Mouse (Mus musculus) neural tube, embryonic 11.5 days (tissue): ENCODE results near the gene Klf16. TPM values are rescaled to one million over a fixed set of nuclear protein-coding genes. Genes with fewer than 3 reads are reported as not detected.

Experiments used
- ATAC-seq: fragments of 200-750 bp; cut with Nextera tagmentation; 2 replicates; pipeline ENCODE4 v1.8.0; 2017; ENCODE audit warnings: moderate number of reproducible peaks, mild to moderate bottlenecking, moderate TSS enrichment, moderate library complexity; ENCODE audit not compliant: insufficient read depth, low FRiP score, low TSS enrichment
- DNase-seq: peaks from one replicate; pipeline ENCODE4 v3.0.0-alpha.2; 2015; ENCODE audit warnings: low spot score
- H3K27ac ChIP-seq: fragments of 300-500 bp; sonication (generic); 2 replicates; pipeline ENCODE4 v1.5.1; 2014; ENCODE audit warnings: low read depth, mild to moderate bottlenecking, low read length
- H3K27me3 ChIP-seq: fragments of 300-500 bp; sonication (generic); 2 replicates; pipeline ENCODE4 v1.6.1; 2014; ENCODE audit warnings: mild to moderate bottlenecking, low read length, mixed read lengths; ENCODE audit not compliant: control insufficient read depth, insufficient read depth
- H3K36me3 ChIP-seq: fragments of 300-500 bp; sonication (generic); 2 replicates; pipeline ENCODE4 v1.6.1; 2014; ENCODE audit warnings: mild to moderate bottlenecking, low read length, moderate library complexity, mixed read lengths; ENCODE audit not compliant: control insufficient read depth, insufficient read depth
- H3K4me1 ChIP-seq: fragments of 300-500 bp; sonication (generic); 2 replicates; pipeline ENCODE4 v1.6.1; 2014; ENCODE audit warnings: low read length, mixed read lengths; ENCODE audit not compliant: control insufficient read depth, insufficient read depth
- H3K4me2 ChIP-seq: fragments of 300-500 bp; sonication (generic); 2 replicates; pipeline ENCODE4 v1.6.1; 2014; ENCODE audit warnings: low read depth, mild to moderate bottlenecking, moderate library complexity
- H3K4me3 ChIP-seq: fragments of 300-500 bp; sonication (generic); 2 replicates; pipeline ENCODE4 v1.5.1; 2014; ENCODE audit warnings: low read depth, low read length
- H3K9ac ChIP-seq: fragments of 300-500 bp; sonication (generic); 2 replicates; pipeline ENCODE4 v1.6.1; 2014; ENCODE audit warnings: mild to moderate bottlenecking, low read length
- H3K9me3 ChIP-seq: fragments of 300-500 bp; sonication (generic); 2 replicates; pipeline ENCODE4 v1.6.1; 2016; ENCODE audit warnings: low read length; ENCODE audit not compliant: control insufficient read depth
- WGBS: fragments of 180-500 bp; shearing (Covaris S2); extraction: QIAGEN DNeasy Blood & Tissue Kit; methylation state at CpG from one replicate; pipeline ENCODE4 v1.1.7; 2014; 5-methylcytosine and 5-hydroxymethylcytosine counted together
- polyA plus RNA-seq: library from polyadenylated mRNA; unstranded; fragments of >200 nt; fragmentation: Nextera tagmentation; extraction: Ambion mirVana; gene quantifications from 2 replicates; pipeline ENCODE4 v1.2.1, GENCODE M21; 2014

Gene Klf16
- polyA plus RNA-seq, 1 experiment from 2014 or later = 5.5 TPM

DNA sequence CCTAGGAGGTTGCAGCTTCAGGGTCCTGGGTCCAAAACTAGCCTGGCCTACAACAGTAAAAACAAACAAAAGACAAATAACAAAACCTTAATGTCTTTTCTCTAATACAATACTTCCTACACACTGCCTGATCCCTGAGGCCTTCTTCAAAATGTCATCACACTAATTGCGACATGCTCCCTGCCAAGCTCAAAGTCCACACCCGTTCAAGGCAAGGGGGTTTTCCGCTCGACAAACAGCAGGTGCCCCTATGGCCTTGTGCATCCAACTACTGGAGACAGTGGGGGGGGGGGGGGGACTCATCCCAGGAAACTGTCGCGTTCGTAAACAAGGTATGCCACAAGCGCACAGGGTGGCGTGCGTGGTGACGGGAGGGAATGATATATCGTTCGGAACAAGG lies 16.5 kb downstream of the Klf16 start:
- Histone ChIP-seq H3K4me3 (peak overlapping the region; percentile 83), H3K9me3 (no peaks in the 10 kb centered on the region), H3K36me3 (no peaks in the 10 kb centered on the region), H3K9ac (peak overlapping the region; percentile 91), H3K4me1 (peaks cover 7% of the 10 kb centered on the region), H3K27me3 (no peaks in the 10 kb centered on the region), H3K27ac (no peak overlapping the region), H3K4me2 (peak overlapping the region; percentile 85)
- DNase-seq = no peak
- 1% methylated on average over 13 of the region's 13 CpGs for WGBS
- no peak for ATAC-seq

DNA sequence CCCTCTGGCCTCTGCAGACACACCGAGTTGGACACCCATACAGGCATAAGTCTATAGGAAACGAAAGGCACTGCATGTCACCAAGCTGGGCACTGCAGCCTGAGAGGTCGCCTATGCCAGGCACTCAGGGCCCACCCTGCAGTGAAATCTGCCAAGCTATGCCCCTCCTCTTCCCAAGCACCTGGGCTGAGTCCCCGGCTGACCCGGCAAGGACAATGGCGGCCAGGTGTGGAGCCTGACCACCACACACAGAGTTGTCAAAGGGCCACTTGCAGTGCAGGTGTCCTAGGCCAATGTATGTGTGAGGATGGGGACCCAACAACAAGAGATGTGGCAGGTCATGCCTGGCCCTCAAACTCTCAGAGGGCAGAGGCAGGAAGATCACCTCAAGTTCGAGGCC lies 17.7 kb downstream of the Klf16 start:
- Histone ChIP-seq H3K9me3 (no peaks in the 10 kb centered on the region), H3K36me3 (no peaks in the 10 kb centered on the region), H3K27ac (no peak overlapping the region), H3K4me2 (no peak overlapping the region), H3K4me3 (no peak overlapping the region; the same call in 1 of the 2 replicates), H3K27me3 (no peaks in the 10 kb centered on the region), H3K4me1 (peaks cover 7% of the 10 kb centered on the region), H3K9ac (no peak overlapping the region)
- DNase-seq = no peak
- ATAC-seq = no peak
- WGBS = 88% methylated on average over 7 of the region's 7 CpGs

DNA sequence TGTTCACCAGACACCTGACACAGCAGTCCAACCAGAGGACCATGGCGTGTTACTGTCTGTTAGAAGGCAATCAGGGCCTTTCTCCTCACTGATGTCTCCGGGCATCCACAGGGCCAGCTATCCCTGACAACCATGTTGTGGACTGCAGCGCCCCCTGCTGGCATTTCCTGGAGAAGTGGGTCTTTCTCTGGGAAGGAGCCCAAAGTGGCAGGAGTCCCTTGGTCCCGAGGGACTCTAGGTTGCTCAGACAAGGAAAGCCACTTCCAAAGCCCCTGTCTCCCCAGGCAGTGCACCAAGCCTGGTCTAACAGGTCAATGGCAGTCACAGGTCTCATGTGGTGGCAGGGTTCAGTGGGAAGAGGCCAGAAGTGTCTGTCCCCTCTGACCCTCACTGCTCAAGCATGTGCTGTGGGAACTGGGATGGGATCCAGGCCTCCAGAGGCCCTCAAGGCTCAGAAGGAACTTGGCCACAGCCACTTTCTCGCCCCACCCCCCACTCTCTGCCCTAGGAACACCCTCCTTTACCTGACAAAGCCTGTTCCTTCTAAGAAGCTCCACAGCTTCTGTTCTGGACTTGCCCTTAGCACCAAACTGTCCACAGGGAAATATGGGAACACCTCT lies 19.7 kb downstream of the Klf16 start:
- Histone ChIP-seq H3K27ac (no peak overlapping the region), H3K4me2 (no peak overlapping the region), H3K36me3 (no peaks in the 10 kb centered on the region), H3K9ac (no peak overlapping the region), H3K4me3 (no peak overlapping the region), H3K9me3 (no peaks in the 10 kb centered on the region), H3K4me1 (peaks cover 7% of the 10 kb centered on the region), H3K27me3 (no peaks in the 10 kb centered on the region)
- DNase-seq (peak; percentile 81), ATAC-seq (no peak)
- 41% methylated on average over 5 of the region's 5 CpGs for WGBS

DNA sequence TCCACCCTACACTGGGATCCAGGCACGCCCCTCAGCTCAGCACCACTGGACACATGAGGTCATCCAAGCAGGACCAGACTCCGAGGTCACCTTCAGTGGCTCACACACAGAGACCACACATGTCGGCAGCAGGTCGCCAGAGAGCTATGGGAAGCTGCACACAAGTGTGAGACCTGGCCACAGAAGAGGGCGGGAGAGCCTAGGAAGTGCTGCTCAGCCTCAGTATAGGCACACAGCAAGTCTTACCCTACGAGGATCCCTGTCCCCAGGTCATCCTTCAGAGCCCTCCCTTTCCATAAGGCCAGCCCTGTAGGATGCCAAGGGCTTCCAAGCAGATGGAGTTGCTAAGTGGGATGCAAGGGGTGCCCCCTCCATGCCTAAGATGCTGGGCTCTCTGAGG lies 23.1 kb downstream of the Klf16 start:
- no peaks in the 10 kb centered on the region for H3K4me1 ChIP-seq
- no peak overlapping the region for H3K4me2 ChIP-seq
- H3K9me3 ChIP-seq = no peaks in the 10 kb centered on the region
- no peak overlapping the region for H3K27ac ChIP-seq
- peaks cover 7% of the 10 kb centered on the region for H3K36me3 ChIP-seq
- no peak for ATAC-seq
- WGBS = 92% methylated on average over 6 of the region's 6 CpGs
- H3K27me3 ChIP-seq = no peaks in the 10 kb centered on the region
- DNase-seq = no peak
- H3K4me3 ChIP-seq = no peak overlapping the region
- no peak overlapping the region for H3K9ac ChIP-seq

DNA sequence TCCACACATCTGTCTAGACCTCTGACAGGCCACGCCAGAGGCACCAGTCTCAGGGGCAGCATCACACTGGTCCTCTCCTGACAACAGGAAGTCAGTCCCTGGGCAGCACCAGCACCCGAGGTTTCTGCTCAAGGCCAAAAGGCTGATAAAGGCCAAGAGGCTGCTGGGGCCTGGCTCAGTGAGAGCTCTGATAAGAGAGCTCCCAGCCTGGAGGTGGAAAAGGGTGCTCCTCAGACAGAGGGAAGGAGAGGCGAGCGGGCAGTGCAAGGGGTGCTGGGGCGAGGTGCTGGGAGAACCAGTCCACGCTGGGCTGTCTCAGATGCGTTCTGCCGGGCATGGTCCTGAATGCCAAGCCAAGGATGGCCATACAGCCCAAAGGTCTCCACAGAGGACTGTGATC lies 23.5 kb downstream of the Klf16 start:
- 86% methylated on average over 8 of the region's 8 CpGs for WGBS
- DNase-seq (no peak), ATAC-seq (no peak)
- no peaks in the 10 kb centered on the region for H3K4me1 ChIP-seq
- H3K9ac ChIP-seq = no peak overlapping the region
- H3K4me3 ChIP-seq = no peak overlapping the region
- H3K27ac ChIP-seq = no peak overlapping the region
- no peak overlapping the region for H3K4me2 ChIP-seq
- no peaks in the 10 kb centered on the region for H3K27me3 ChIP-seq
- H3K9me3 ChIP-seq = no peaks in the 10 kb centered on the region
- peaks cover 7% of the 10 kb centered on the region for H3K36me3 ChIP-seq

DNA sequence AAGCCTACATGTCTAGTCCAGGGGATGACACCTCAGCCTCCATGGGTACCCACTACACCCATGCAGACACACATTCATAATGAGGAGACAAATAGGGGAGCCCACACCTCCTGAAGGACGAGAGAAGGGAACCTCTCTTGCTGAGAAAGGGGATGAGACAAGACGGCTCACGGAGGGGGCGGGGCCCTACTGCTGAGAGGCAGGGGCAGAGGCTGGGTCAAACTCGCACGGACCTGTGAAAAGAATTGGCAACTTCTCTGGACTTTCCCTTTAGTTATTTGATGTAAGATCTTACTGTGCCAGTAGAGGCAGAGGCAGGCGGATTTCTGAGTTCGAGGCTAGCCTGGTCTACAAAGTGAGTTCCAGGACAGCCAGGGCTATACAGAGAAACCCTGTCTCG lies 24.8 kb downstream of the Klf16 start:
- no peak overlapping the region for H3K4me3 ChIP-seq
- H3K36me3 ChIP-seq = peaks cover 9% of the 10 kb centered on the region
- H3K27ac ChIP-seq = no peak overlapping the region
- WGBS = 60% methylated on average over 9 of the region's 9 CpGs
- ATAC-seq (no peak), DNase-seq (no peak)
- no peaks in the 10 kb centered on the region for H3K4me1 ChIP-seq
- H3K27me3 ChIP-seq = no peaks in the 10 kb centered on the region
- no peak overlapping the region for H3K9ac ChIP-seq
- no peaks in the 10 kb centered on the region for H3K9me3 ChIP-seq
- no peak overlapping the region for H3K4me2 ChIP-seq

DNA sequence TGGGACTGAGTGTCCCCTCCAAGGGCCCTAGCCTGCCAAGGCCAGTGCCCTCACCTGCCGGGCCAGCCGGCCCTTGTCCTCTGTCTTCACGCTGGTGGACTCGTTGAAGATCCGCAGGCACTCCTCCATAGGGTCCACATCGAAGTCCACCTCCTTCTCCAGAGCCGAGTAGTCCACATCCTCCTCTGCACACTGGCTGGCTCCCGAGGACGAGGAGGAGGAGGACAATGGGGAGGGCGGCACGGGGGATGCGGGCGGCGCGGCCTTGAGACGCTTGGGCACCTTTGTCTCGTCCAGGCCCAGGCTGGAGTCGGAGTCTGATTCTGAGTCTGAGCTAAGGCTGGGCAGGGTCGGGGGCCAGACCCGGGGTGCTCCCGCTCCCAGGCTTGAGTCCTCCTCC lies 27.8 kb downstream of the Klf16 start:
- Histone ChIP-seq H3K4me1 (no peaks in the 10 kb centered on the region), H3K9ac (no peak overlapping the region; the same call in 1 of the 2 replicates), H3K4me2 (no peak overlapping the region), H3K4me3 (no peak overlapping the region), H3K27ac (no peak overlapping the region), H3K9me3 (no peaks in the 10 kb centered on the region), H3K27me3 (no peaks in the 10 kb centered on the region), H3K36me3 (peaks cover 21% of the 10 kb centered on the region)
- ATAC-seq (no peak), DNase-seq (no peak)
- WGBS = 97% methylated on average over 19 of the region's 21 CpGs

DNA sequence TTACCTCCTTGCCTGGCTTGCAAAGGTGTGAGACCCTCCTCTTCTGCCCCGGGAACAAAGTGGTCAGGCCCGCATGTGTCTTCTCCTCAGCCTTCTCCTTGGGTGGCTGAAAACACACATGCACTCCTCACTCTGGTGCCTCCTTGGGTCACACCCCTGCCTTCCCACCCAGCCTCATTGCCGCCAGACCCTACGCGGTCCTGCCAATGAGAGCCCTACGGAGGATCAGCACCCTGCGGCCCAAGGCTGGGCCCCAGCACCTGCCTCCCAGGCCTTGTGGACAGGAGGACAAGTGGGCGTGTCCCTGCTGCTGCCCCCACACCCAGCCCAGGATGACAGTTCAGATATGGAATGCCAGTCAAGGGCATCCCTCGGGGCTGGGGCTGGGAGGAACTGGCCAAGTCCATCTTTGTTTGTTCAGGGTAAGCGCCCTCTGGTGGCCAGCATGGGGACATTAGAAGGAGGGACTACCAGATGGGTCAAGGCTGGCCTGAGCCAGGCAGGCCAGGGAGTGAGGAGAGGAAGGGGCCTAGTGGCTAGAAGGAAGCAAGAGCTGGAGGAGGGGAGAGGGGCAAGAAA lies 28.6 kb downstream of the Klf16 start:
- H3K36me3 ChIP-seq = peaks cover 26% of the 10 kb centered on the region
- no peak overlapping the region for H3K4me3 ChIP-seq
- H3K9ac ChIP-seq = no peak overlapping the region
- no peak overlapping the region for H3K27ac ChIP-seq
- no peaks in the 10 kb centered on the region for H3K27me3 ChIP-seq
- no peaks in the 10 kb centered on the region for H3K9me3 ChIP-seq
- 0 out of 2 replicates have a peak, but pooled peaks have one; percentile 52 for ATAC-seq
- peak; percentile 76 for DNase-seq
- WGBS = 78% methylated on average over 10 of the region's 10 CpGs
- H3K4me1 ChIP-seq = no peaks in the 10 kb centered on the region
- H3K4me2 ChIP-seq = no peak overlapping the region

DNA sequence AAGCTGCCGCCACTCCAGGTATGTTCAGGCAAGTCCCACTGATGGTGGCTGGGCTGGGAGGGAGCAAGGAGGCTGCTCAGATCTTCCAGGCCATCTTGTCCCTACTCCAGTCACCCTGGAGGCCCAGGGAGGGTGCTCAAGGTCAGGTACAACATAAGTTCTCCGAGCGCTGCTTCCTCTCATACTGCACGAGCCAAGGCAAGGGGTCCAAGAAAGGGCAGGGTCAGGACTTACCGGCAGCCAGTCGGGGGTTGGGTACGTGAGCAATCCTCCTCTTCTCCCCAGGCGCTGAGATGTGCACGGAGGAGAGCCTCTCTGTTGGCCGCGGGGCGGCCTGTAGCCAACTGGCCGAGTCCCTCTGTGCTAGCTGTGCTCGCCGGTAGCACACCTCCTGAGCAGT lies 29.6 kb downstream of the Klf16 start:
- Histone ChIP-seq H3K4me3 (no peak overlapping the region), H3K27me3 (no peaks in the 10 kb centered on the region), H3K36me3 (peaks cover 30% of the 10 kb centered on the region), H3K4me2 (no peak overlapping the region), H3K4me1 (no peaks in the 10 kb centered on the region), H3K27ac (no peak overlapping the region), H3K9me3 (no peaks in the 10 kb centered on the region), H3K9ac (no peak overlapping the region)
- ATAC-seq (no peak), DNase-seq (no peak)
- 95% methylated on average over 15 of the region's 15 CpGs for WGBS
